Mouse (Mus musculus) stomach, embryonic 14.5 days (tissue): ENCODE measurements around the gene Map2k4. TPM values are rescaled to one million over a fixed set of nuclear protein-coding genes. Genes with fewer than 3 reads are reported as not detected.

Experiments
- ATAC-seq: fragments of 200-750 bp; cut with Nextera tagmentation; 2 replicates; pipeline ENCODE4 v1.8.0; 2017; ENCODE audit warnings: low read depth, moderate TSS enrichment; ENCODE audit not compliant: insufficient number of reproducible peaks, insufficient read depth, low FRiP score
- H3K27ac ChIP-seq: fragments of 300-500 bp; sonication (generic); 2 replicates; pipeline ENCODE4 v1.5.1; 2014; ENCODE audit warnings: mild to moderate bottlenecking, low read length, moderate library complexity, mixed read lengths
- H3K27me3 ChIP-seq: fragments of 300-500 bp; sonication (generic); 2 replicates; pipeline ENCODE4 v1.6.1; 2014; ENCODE audit warnings: low read length, control low read depth, mixed read lengths; ENCODE audit not compliant: control insufficient read depth, insufficient read depth
- H3K36me3 ChIP-seq: fragments of 300-500 bp; sonication (generic); 2 replicates; pipeline ENCODE4 v1.6.1; 2014; ENCODE audit warnings: mild to moderate bottlenecking, control low read depth, low read length, moderate library complexity, mixed read lengths; ENCODE audit not compliant: control insufficient read depth, insufficient read depth
- H3K4me1 ChIP-seq: fragments of 300-500 bp; sonication (generic); 2 replicates; pipeline ENCODE4 v1.6.1; 2014; ENCODE audit warnings: low read length, control low read depth, mixed read lengths; ENCODE audit not compliant: control insufficient read depth, insufficient read depth
- H3K4me2 ChIP-seq: fragments of 300-500 bp; sonication (generic); replicated peaks from 2 replicates; pipeline ENCODE4 v1.6.1; 2014; ENCODE audit warnings: low read depth, low read length, control low read depth
- H3K4me3 ChIP-seq: fragments of 300-500 bp; sonication (generic); 2 replicates; pipeline ENCODE4 v1.5.1; 2014; ENCODE audit warnings: low read depth, low read length, control low read depth
- H3K9ac ChIP-seq: fragments of 300-500 bp; sonication (generic); replicated peaks from 2 replicates; pipeline ENCODE4 v1.6.1; 2014; ENCODE audit warnings: low read depth, mild to moderate bottlenecking, control low read depth, low read length, moderate library complexity, mixed read lengths
- H3K9me3 ChIP-seq: fragments of 300-500 bp; sonication (generic); 2 replicates; pipeline ENCODE4 v1.6.1; 2016; ENCODE audit warnings: low read depth, low read length, control low read depth; ENCODE audit not compliant: control insufficient read depth
- WGBS: fragments of 180-500 bp; shearing (Covaris S2); extraction: QIAGEN DNeasy Blood & Tissue Kit; methylation state at CpG from one replicate; pipeline ENCODE4 v1.1.7; 2014; 5-methylcytosine and 5-hydroxymethylcytosine counted together
- polyA plus RNA-seq: library from polyadenylated mRNA; unstranded; fragments of >200 nt; fragmentation: Nextera tagmentation; extraction: Ambion mirVana; gene quantifications from 2 replicates; pipeline ENCODE4 v1.2.1, GENCODE M21; 2014

Gene Map2k4
- polyA plus RNA-seq, 1 experiment from 2014 or later, result 77.9 TPM

DNA sequence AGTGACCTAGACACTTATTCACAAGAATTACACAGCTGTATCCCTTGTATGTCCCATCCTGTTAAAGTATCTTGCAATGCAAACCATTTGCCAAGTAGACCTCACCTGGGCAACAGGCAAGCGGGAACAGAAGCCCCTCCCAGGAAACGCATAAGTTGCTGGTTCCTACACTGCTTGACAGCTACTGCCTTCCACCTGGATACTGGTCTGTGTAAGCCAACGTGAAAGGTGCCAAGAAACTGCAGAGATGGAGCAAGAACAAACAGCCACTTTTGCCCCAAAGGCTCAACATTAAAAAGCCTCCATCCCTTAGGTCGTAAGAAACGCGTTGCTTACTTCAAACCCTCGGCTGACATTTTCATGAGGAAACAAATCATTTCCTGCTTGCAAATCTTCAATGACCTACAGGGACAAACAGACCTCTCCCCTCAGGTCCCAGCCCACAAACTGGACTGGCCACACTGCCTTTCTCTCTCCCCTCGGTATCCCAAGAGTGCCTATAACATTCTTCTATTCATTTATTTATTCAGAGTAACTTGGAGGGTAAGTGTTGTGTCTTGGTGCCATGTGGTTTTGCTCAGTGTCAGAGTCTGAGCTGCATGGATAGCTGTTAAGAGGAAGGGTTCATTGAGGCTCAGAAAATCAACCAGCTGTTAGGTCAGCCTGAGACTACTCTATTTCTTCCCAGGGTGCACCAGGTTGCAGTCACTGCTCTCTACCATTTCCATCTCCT, 126.1 kb downstream of the Map2k4 start:
- Histone ChIP-seq H3K4me3 (no peak overlapping the region), H3K9ac (no peak overlapping the region), H3K27ac (peak overlapping the region; percentile 53; the same call in 1 of the 2 replicates), H3K4me1 (0 out of 2 replicates have a peak, but pooled peaks cover 5% of the 10 kb centered on the region), H3K9me3 (no peaks in the 10 kb centered on the region), H3K36me3 (no peaks in the 10 kb centered on the region), H3K27me3 (no peaks in the 10 kb centered on the region), H3K4me2 (no peak overlapping the region)
- WGBS, result 36% methylated on average over 8 of the region's 8 CpGs
- peak; percentile 81; the same call in 1 of the 2 replicates for ATAC-seq

DNA sequence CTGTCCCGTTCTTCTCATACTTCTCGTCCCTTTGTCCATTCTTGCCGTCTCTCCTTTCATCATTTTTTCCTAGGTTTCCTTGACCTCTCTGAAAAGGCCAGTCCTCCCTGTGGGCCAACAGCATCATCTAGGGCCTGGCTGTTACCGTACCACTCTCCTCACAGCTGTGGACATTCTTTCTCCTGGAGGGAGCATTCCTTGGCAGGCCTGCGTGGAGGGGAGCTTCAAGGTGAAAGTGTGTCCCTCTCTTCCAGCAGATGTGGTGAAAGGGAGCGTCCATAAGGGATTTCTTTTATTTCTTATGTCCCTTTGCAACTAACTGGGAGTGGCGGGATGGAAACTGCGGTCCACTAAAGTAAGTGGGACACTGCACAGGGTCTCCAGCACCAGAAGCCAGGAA, 134.2 kb downstream of the Map2k4 start:
- ATAC-seq, result no peak
- Histone ChIP-seq H3K4me2 (no peak overlapping the region), H3K9me3 (no peaks in the 10 kb centered on the region), H3K36me3 (no peaks in the 10 kb centered on the region), H3K9ac (no peak overlapping the region), H3K27me3 (no peaks in the 10 kb centered on the region), H3K4me3 (no peak overlapping the region), H3K27ac (no peak overlapping the region), H3K4me1 (no peaks in the 10 kb centered on the region; the same call in 1 of the 2 replicates)
- WGBS, result 78% methylated on average over 8 of the region's 8 CpGs

DNA sequence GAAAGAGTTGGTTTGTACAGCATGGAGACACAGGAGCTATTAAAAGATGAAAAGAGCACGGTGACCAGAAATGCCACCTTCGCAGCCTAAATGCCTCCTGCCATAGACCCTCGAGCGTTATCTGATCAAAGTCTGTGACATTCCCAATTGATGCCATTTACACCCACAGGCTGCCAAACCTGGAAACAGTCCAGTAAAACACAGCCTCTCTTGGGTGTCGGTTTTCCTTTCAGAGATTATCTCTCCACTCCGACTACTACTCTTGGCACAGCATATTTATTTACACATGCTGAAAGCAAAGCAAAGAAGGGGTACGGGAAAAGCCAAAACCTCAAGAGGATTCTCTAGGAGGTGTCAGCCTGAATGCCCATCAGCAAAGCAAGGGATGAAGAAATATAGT, 136.7 kb downstream of the Map2k4 start:
- H3K27me3 ChIP-seq, result no peaks in the 10 kb centered on the region
- no peaks in the 10 kb centered on the region for H3K9me3 ChIP-seq
- no peak for ATAC-seq
- H3K36me3 ChIP-seq, result no peaks in the 10 kb centered on the region
- H3K9ac ChIP-seq, result no peak overlapping the region
- no peaks in the 10 kb centered on the region; the same call in 1 of the 2 replicates for H3K4me1 ChIP-seq
- no peak overlapping the region for H3K4me3 ChIP-seq
- no peak overlapping the region for H3K4me2 ChIP-seq
- 66% methylated on average over 7 of the region's 7 CpGs for WGBS
- H3K27ac ChIP-seq, result no peak overlapping the region

DNA sequence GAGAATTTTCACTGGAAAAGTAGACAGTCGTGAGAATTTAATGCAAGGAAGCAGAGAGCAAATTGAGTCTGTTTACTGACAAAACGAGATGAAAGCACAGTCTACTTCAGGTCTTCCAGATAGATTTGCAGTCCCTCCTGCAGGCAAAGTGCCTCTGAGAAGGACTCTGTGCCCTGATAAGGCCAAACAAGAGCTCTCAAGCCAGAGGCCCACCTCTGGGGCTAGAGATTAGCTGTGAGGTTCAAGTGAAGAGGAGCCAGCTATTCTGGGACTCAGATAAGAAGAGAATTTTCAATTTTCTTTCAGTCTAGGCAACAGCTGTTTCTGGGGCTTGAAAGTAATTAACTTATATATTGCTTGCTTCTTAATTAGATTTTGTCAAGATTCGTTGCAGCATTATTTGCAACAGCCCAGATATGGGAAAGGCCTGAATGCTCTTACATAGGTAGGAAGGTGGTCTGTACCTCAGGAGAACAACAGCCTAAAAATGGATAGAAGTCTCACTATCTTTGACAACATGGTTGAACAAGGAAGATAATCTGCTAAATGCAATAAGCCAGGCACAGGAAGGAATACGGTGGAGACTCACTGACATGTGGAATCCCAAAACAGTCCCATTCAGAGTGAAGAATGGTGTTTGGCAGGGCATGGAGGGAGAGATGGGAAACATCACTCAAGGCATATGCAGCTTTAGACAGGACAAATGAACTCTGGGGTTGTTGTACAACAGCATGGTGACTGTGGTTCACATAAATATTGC, 138.0 kb downstream of the Map2k4 start:
- no peak overlapping the region for H3K4me3 ChIP-seq
- no peak for ATAC-seq
- 54% methylated on average over 4 of the region's 4 CpGs for WGBS
- H3K36me3 ChIP-seq, result no peaks in the 10 kb centered on the region
- no peak overlapping the region for H3K4me2 ChIP-seq
- no peaks in the 10 kb centered on the region; the same call in 1 of the 2 replicates for H3K4me1 ChIP-seq
- no peaks in the 10 kb centered on the region for H3K9me3 ChIP-seq
- no peak overlapping the region for H3K9ac ChIP-seq
- no peak overlapping the region for H3K27ac ChIP-seq
- H3K27me3 ChIP-seq, result no peaks in the 10 kb centered on the region

DNA sequence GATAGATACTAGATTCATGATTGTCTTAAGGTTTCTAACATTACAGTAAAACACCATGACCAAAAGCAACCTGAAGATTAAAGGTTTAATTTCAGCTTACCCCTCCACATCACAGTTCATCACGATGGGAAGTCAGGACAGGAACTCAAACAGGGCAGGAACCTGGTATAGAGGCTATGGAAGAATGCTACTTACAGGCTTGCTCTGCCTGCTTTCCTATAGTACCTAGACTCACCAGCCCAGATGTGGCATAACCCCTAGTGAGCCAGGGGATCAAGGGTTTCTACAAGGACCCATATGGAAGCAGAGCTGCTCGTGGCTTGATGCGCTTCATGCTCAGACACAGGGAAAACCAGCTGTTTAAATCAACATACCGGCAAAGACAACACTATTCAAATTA, 138.6 kb downstream of the Map2k4 start:
- no peaks in the 10 kb centered on the region for H3K36me3 ChIP-seq
- 0 out of 2 replicates have a peak, but pooled peaks cover 2% of the 10 kb centered on the region for H3K4me1 ChIP-seq
- no peak overlapping the region for H3K27ac ChIP-seq
- H3K4me3 ChIP-seq, result no peak overlapping the region
- WGBS, result 85% methylated on average over 4 of the region's 4 CpGs
- no peak overlapping the region for H3K9ac ChIP-seq
- H3K27me3 ChIP-seq, result no peaks in the 10 kb centered on the region
- ATAC-seq, result no peak
- H3K4me2 ChIP-seq, result no peak overlapping the region
- no peaks in the 10 kb centered on the region for H3K9me3 ChIP-seq

DNA sequence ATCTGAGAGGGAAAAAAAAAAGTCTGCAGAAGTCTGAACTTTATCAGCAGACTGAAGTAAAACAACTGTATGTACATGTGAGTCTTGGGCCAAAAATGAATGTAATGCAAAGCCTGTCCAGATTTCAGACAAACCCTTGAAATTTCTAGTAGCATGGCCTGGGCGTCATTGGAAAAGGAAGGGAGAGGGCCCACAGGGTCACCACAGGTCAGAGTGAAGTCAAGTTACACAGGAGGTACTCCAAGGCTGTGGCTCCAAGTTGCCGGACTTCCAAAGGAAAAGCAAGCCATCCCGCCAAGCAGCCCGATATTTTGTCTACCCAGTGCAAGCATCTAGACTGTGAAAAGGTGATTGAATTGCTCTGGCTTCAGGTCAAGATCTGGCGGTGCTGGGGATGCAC, 141.8 kb downstream of the Map2k4 start:
- Histone ChIP-seq H3K4me2 (no peak overlapping the region), H3K27me3 (no peaks in the 10 kb centered on the region), H3K4me1 (0 out of 2 replicates have a peak, but pooled peaks cover 4% of the 10 kb centered on the region), H3K27ac (peak overlapping the region; percentile 35; the same call in 1 of the 2 replicates), H3K36me3 (no peaks in the 10 kb centered on the region), H3K4me3 (no peak overlapping the region), H3K9me3 (no peaks in the 10 kb centered on the region), H3K9ac (no peak overlapping the region)
- ATAC-seq, result no peak
- 58% methylated on average over 5 of the region's 5 CpGs for WGBS

DNA sequence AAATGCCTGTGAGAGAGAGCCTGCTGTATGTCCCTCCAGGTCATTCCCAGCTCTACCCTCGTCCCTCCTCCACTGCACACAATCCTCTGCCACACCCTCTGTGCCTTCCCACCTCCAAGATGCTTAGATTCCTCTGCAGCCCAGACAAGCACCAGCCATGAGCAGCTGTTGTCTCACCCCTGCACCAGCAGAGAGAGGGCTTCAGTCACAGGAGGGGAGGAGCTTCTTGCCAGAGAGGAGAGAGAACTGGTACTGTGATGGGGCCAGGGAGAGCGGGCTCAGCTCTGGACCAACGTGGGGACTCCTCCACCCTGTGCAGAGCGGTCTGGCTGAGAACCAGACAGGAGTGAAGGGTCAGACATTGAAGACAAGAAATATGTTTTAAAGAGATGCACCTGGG, 143.6 kb downstream of the Map2k4 start:
- WGBS, result 39% methylated on average over 4 of the region's 4 CpGs
- H3K36me3 ChIP-seq, result no peaks in the 10 kb centered on the region
- no peaks in the 10 kb centered on the region for H3K27me3 ChIP-seq
- H3K9ac ChIP-seq, result no peak overlapping the region
- no peak overlapping the region for H3K4me2 ChIP-seq
- H3K27ac ChIP-seq, result no peak overlapping the region
- H3K4me1 ChIP-seq, result 0 out of 2 replicates have a peak, but pooled peaks cover 4% of the 10 kb centered on the region
- H3K4me3 ChIP-seq, result no peak overlapping the region
- H3K9me3 ChIP-seq, result no peaks in the 10 kb centered on the region
- no peak for ATAC-seq

DNA sequence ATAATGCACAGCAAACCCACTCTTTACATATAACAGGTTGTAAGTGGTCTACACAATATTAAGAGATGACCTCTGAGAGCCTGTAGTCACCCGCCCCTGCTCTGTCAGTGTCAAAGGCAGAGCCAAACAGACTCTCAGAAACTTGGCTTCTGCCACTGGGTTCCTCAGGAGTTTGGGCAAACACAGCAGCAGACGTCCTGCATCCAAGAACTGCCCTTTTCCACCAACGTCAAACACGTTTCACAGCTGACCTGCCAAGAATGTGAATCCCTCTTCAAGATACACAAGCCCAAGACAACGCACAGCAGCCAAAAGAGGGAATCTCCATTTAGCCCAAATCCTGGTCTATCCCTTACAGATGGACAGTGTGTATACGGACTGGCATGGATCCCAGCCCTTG, 147.8 kb downstream of the Map2k4 start:
- Histone ChIP-seq H3K4me3 (no peak overlapping the region), H3K27ac (no peak overlapping the region), H3K27me3 (no peaks in the 10 kb centered on the region), H3K9me3 (no peaks in the 10 kb centered on the region), H3K36me3 (no peaks in the 10 kb centered on the region), H3K9ac (no peak overlapping the region), H3K4me2 (no peak overlapping the region), H3K4me1 (0 out of 2 replicates have a peak, but pooled peaks cover 4% of the 10 kb centered on the region)
- ATAC-seq, result no peak
- WGBS, result 52% methylated on average over 6 of the region's 6 CpGs
